Mouse (Mus musculus): ENCODE results near the gene Cd300a. TPM values are rescaled to one million over a fixed set of nuclear protein-coding genes. Genes with fewer than 3 reads are reported as not detected.

The Cd300a gene
- total and polyA plus RNA-seq, 2 experiments from 2014 or later = 1.1 to 1.4 TPM

DNA sequence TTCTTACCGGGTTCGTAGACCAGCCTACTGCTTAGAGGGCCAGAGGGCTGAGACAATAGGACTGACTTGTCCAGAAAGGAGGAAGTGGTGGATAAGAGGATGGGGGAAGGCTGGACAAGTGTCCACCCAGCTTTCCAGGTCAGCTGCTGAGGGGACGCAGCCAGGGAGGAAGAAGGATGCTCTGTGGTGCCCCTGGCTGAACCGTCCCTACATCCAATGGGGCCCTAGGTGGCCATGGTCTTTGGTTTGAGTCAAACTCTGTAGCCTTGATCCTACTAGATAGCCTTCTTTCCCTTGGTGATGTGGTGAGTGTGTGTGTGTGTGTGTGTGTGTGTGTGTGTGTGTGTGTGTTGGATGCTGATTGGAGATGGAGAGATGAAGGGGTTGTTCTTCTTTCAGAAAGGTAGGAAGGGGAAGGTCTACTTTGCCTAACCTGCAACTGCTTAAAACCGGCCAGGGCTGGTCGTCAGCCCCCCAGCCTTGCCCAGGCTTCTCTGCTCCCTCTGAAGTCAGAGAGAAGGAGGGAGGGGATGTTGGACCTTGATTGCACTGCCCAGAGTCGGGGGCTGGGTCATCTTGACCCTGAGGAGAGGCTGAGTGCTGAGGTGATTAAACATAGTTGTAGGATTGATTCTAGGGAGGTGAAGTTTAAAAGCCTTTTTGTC, 36.5 kb upstream of the Cd300a start:
- Histone ChIP-seq H3K4me3 (ENCODE audit: low read length) (peak overlapping the region; percentile 62), H3K36me3 (ENCODE audit: insufficient read depth, low read length) (no peaks in the 10 kb centered on the region), H3K9me3 (ENCODE audit: low read length) (no peaks in the 10 kb centered on the region), H3K9ac (replicated peaks; ENCODE audit: low read length) (no peak overlapping the region), H3K4me2 (ENCODE audit: low read depth, low read length) (peak overlapping the region; percentile 99), H3K4me1 (ENCODE audit: insufficient read depth, low read length) (peaks cover 4% of the 10 kb centered on the region; the same call in 1 of the 2 replicates), H3K27ac (no peak overlapping the region), H3K27me3 (ENCODE audit: insufficient read depth, low read length) (peaks cover 15% of the 10 kb centered on the region)
- WGBS = 20% methylated on average over 7 of the region's 7 CpGs
- no peak for ATAC-seq
- TF ChIP-seq CTCF (IDR thresholded peaks at IDR 0.05; ENCODE audit: low read depth) = no peak
- no peak for DNase-seq (ENCODE audit: low spot score)

- H3K27me3 ChIP-seq (ENCODE audit: insufficient read depth, low read length) = peaks cover 10% of the 10 kb centered on the region
- H3K9me3 ChIP-seq (ENCODE audit: low read length) = no peaks in the 10 kb centered on the region
- ATAC-seq (no peak), DNase-seq (ENCODE audit: low spot score) (no peak)
- 80% methylated on average over 6 of the region's 6 CpGs for WGBS
- H3K36me3 ChIP-seq (ENCODE audit: insufficient read depth, low read length) = no peaks in the 10 kb centered on the region
- H3K4me1 ChIP-seq (ENCODE audit: insufficient read depth, low read length) = peaks cover 4% of the 10 kb centered on the region; the same call in 1 of the 2 replicates
- no peak overlapping the region for H3K27ac ChIP-seq
- no peak overlapping the region for H3K9ac ChIP-seq (replicated peaks; ENCODE audit: low read length)
- no peak overlapping the region for H3K4me2 ChIP-seq (ENCODE audit: low read depth, low read length)
- H3K4me3 ChIP-seq (ENCODE audit: low read length) = no peak overlapping the region
- no peak for TF ChIP-seq CTCF (IDR thresholded peaks at IDR 0.05; ENCODE audit: low read depth)
These were observed 35.3 kb upstream of the Cd300a start for GRCm38 (mm10) chr11:114854581-114854980.

- ATAC-seq (no peak), DNase-seq (ENCODE audit: low spot score) (no peak)
- H3K9ac ChIP-seq (replicated peaks; ENCODE audit: low read length) = no peak overlapping the region
- TF ChIP-seq CTCF (IDR thresholded peaks at IDR 0.05; ENCODE audit: low read depth) = no peak
- no peak overlapping the region for H3K27ac ChIP-seq
- 88% methylated on average over 5 of the region's 5 CpGs for WGBS
- no peaks in the 10 kb centered on the region; the same call in 1 of the 2 replicates for H3K4me1 ChIP-seq (ENCODE audit: insufficient read depth, low read length)
- H3K36me3 ChIP-seq (ENCODE audit: insufficient read depth, low read length) = no peaks in the 10 kb centered on the region
- no peak overlapping the region for H3K4me2 ChIP-seq (ENCODE audit: low read depth, low read length)
- no peak overlapping the region for H3K4me3 ChIP-seq (ENCODE audit: low read length)
- H3K9me3 ChIP-seq (ENCODE audit: low read length) = no peaks in the 10 kb centered on the region
- peaks cover 9% of the 10 kb centered on the region; the same call in 1 of the 2 replicates for H3K27me3 ChIP-seq (ENCODE audit: insufficient read depth, low read length)
These were observed 33.7 kb upstream of the Cd300a start for GRCm38 (mm10) chr11:114856125-114856524.

DNA sequence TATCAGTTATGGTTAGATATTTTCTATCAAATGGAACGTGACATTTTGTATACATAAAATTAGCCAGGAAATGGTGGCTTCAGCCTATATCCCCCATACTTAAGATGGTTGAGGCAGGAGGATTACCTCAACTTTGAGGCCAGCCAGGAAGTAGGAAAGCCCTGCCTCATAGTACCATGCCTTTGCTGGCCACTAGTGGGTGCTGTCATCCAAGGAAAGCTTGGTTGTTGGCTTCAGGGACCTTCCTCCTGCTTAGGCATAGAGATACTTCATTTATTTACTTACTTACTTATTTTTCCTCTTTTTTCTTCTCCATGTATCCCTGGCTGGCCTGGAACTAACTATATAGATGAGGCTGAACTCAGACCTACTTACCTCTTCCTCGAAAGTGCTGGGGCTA, 31.2 kb upstream of the Cd300a start:
- Histone ChIP-seq H3K36me3 (ENCODE audit: insufficient read depth, low read length) (no peaks in the 10 kb centered on the region), H3K4me1 (ENCODE audit: insufficient read depth, low read length) (no peaks in the 10 kb centered on the region), H3K9ac (replicated peaks; ENCODE audit: low read length) (no peak overlapping the region), H3K4me2 (ENCODE audit: low read depth, low read length) (no peak overlapping the region), H3K27me3 (ENCODE audit: insufficient read depth, low read length) (no peaks in the 10 kb centered on the region), H3K9me3 (ENCODE audit: low read length) (no peaks in the 10 kb centered on the region), H3K27ac (no peak overlapping the region), H3K4me3 (ENCODE audit: low read length) (no peak overlapping the region)
- no peak for ATAC-seq
- WGBS = 90% methylated on average over 2 of the region's 2 CpGs
- peak; percentile 45; the same call in 1 of the 2 replicates for TF ChIP-seq CTCF (IDR thresholded peaks at IDR 0.05; ENCODE audit: low read depth)
- no peak for DNase-seq (ENCODE audit: low spot score)

DNA sequence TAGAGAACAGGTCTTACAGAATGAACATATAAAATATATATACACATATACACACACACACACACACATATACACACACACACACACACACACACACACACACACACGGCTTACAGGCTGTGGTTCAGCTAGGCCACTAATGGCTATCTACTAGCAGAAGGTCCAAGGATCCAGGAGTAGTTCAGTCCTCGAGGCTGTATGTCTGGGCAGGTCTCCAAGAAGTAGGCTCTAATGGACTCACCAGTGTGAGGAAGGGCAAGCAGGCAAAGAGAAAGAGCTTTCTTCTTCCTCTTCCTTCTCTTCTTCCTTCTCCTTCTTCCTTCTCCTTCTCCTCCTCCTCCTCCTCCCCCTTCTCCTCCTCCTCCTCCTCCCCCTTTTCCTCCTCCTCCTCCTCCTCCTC, 28.8 kb upstream of the Cd300a start:
- DNase-seq (ENCODE audit: low spot score) = no peak
- no peaks in the 10 kb centered on the region for H3K27me3 ChIP-seq (ENCODE audit: insufficient read depth, low read length)
- H3K4me2 ChIP-seq (ENCODE audit: low read depth, low read length) = no peak overlapping the region
- WGBS = 51% methylated on average over 2 of the region's 2 CpGs
- H3K4me1 ChIP-seq (ENCODE audit: insufficient read depth, low read length) = peaks cover 3% of the 10 kb centered on the region; the same call in 1 of the 2 replicates
- no peak for TF ChIP-seq CTCF (IDR thresholded peaks at IDR 0.05; ENCODE audit: low read depth)
- H3K4me3 ChIP-seq (ENCODE audit: low read length) = no peak overlapping the region
- H3K9ac ChIP-seq (replicated peaks; ENCODE audit: low read length) = no peak overlapping the region
- no peak overlapping the region for H3K27ac ChIP-seq
- no peaks in the 10 kb centered on the region for H3K9me3 ChIP-seq (ENCODE audit: low read length)
- H3K36me3 ChIP-seq (ENCODE audit: insufficient read depth, low read length) = no peaks in the 10 kb centered on the region
- ATAC-seq = no peak

DNA sequence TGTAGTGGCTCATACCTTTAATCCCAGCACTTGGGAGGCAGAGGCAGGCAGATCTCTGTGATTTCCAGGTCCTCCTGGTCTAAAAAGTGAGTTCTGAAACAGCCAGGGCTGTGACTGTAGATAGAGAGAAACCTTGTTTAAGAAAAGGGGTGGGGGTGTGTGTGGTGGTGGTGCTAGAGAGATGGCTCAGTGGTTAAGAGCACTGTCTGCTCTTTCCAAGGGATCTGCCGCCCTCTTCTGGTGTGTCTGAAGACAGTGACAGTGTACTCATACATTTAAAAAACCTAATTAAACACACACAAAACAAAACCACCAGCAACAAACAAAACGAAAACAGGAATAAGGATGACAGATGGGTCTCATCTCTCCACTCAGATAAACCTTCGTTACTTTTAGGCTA, 27.2 kb upstream of the Cd300a start:
- WGBS = 77% methylated on average over 3 of the region's 3 CpGs
- ATAC-seq (no peak), DNase-seq (ENCODE audit: low spot score) (no peak)
- H3K9me3 ChIP-seq (ENCODE audit: low read length) = no peaks in the 10 kb centered on the region
- TF ChIP-seq CTCF (IDR thresholded peaks at IDR 0.05; ENCODE audit: low read depth) = no peak
- H3K36me3 ChIP-seq (ENCODE audit: insufficient read depth, low read length) = no peaks in the 10 kb centered on the region
- H3K4me3 ChIP-seq (ENCODE audit: low read length) = no peak overlapping the region
- no peaks in the 10 kb centered on the region for H3K27me3 ChIP-seq (ENCODE audit: insufficient read depth, low read length)
- H3K27ac ChIP-seq = no peak overlapping the region
- no peak overlapping the region for H3K9ac ChIP-seq (replicated peaks; ENCODE audit: low read length)
- no peak overlapping the region for H3K4me2 ChIP-seq (ENCODE audit: low read depth, low read length)
- peaks cover 14% of the 10 kb centered on the region; the same call in 1 of the 2 replicates for H3K4me1 ChIP-seq (ENCODE audit: insufficient read depth, low read length)

DNA sequence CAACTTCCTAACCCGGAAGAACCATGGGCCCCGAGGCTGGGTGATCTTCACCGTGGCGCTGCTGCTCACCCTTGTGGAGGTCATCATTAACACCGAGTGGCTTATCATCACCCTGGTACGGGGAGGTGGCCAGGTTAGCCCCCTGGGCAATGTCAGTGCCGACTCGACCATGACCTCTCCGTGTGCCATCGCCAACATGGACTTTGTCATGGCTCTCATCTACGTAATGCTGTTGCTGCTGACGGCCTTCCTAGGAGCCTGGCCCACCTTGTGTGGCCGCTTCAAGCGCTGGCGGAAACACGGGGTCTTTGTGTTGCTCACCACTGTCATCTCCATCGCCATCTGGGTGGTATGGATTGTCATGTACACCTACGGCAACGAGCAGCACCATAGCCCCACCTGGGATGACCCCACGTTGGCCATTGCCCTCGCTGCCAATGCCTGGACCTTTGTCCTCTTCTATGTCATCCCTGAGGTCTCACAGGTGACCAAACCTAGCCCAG, 25.9 kb upstream of the Cd300a start:
- 95% methylated on average over 21 of the region's 21 CpGs for WGBS
- no peak overlapping the region for H3K9ac ChIP-seq (replicated peaks; ENCODE audit: low read length)
- no peak overlapping the region for H3K4me3 ChIP-seq (ENCODE audit: low read length)
- no peaks in the 10 kb centered on the region for H3K36me3 ChIP-seq (ENCODE audit: insufficient read depth, low read length)
- H3K4me1 ChIP-seq (ENCODE audit: insufficient read depth, low read length) = peaks cover 14% of the 10 kb centered on the region; the same call in 1 of the 2 replicates
- ATAC-seq (no peak), DNase-seq (ENCODE audit: low spot score) (no peak)
- no peaks in the 10 kb centered on the region for H3K27me3 ChIP-seq (ENCODE audit: insufficient read depth, low read length)
- TF ChIP-seq CTCF (IDR thresholded peaks at IDR 0.05; ENCODE audit: low read depth) = no peak
- H3K4me2 ChIP-seq (ENCODE audit: low read depth, low read length) = no peak overlapping the region
- H3K27ac ChIP-seq = no peak overlapping the region
- H3K9me3 ChIP-seq (ENCODE audit: low read length) = no peaks in the 10 kb centered on the region

All from hindbrain, postnatal 0 days (tissue).